Mouse (Mus musculus): ENCODE data around the gene Lef1. TPM values are rescaled to one million over a fixed set of nuclear protein-coding genes. Genes with fewer than 3 reads are reported as not detected.

The Lef1 gene
- polyA plus RNA-seq, 1 experiment from 2014 or later, result 61.3 TPM

GRCm38 (mm10) chr3:131186193-131186592 is 75.9 kb downstream of the Lef1 start:
- 64% methylated on average over 5 of the region's 5 CpGs for WGBS
- peaks cover 44% of the 10 kb centered on the region for H3K4me1 ChIP-seq

GRCm38 (mm10) chr3:131190239-131190638 is 80.0 kb downstream of the Lef1 start:
- no peak overlapping the region for H3K4me3 ChIP-seq
- DNase-seq (ENCODE audit: low spot score), result no peak
- H3K36me3 ChIP-seq (replicated peaks), result peaks cover 51% of the 10 kb centered on the region
- no peaks in the 10 kb centered on the region for H3K9me3 ChIP-seq
- H3K27me3 ChIP-seq (replicated peaks; ENCODE audit: low read depth, poor library complexity, severe bottlenecking), result no peaks in the 10 kb centered on the region
- 60% methylated on average over 11 of the region's 11 CpGs for WGBS
- peaks cover 42% of the 10 kb centered on the region for H3K4me1 ChIP-seq
- peak overlapping the region; percentile 20; the same call in 1 of the 2 replicates for H3K27ac ChIP-seq (replicated peaks)

More at GRCm38 (mm10) chr3:131186193-131186592, 75.9 kb downstream of the Lef1 start:
- DNase-seq (ENCODE audit: low spot score), result no peak
- peaks cover 39% of the 10 kb centered on the region for H3K36me3 ChIP-seq (replicated peaks)
- H3K27me3 ChIP-seq (replicated peaks; ENCODE audit: low read depth, poor library complexity, severe bottlenecking), result no peaks in the 10 kb centered on the region
- no peak overlapping the region for H3K4me3 ChIP-seq
- H3K27ac ChIP-seq (replicated peaks), result no peak overlapping the region
- H3K9me3 ChIP-seq, result no peaks in the 10 kb centered on the region

- WGBS, result 86% methylated on average over 19 of the region's 19 CpGs
- H3K27ac ChIP-seq (replicated peaks), result no peak overlapping the region; the same call in 1 of the 2 replicates
- no peak for DNase-seq (ENCODE audit: low spot score)
- no peak overlapping the region for H3K4me3 ChIP-seq
- peaks cover 48% of the 10 kb centered on the region for H3K4me1 ChIP-seq
- peaks cover 47% of the 10 kb centered on the region for H3K36me3 ChIP-seq (replicated peaks)
- no peaks in the 10 kb centered on the region for H3K9me3 ChIP-seq
- no peaks in the 10 kb centered on the region for H3K27me3 ChIP-seq (replicated peaks; ENCODE audit: low read depth, poor library complexity, severe bottlenecking)
These were observed 80.5 kb downstream of the Lef1 start for GRCm38 (mm10) chr3:131190671-131191367.

- 86% methylated on average over 7 of the region's 7 CpGs for WGBS
- H3K36me3 ChIP-seq (replicated peaks), result peaks cover 41% of the 10 kb centered on the region
- H3K4me1 ChIP-seq, result peaks cover 51% of the 10 kb centered on the region
- H3K4me3 ChIP-seq, result no peak overlapping the region
- no peak for DNase-seq (ENCODE audit: low spot score)
- no peaks in the 10 kb centered on the region for H3K27me3 ChIP-seq (replicated peaks; ENCODE audit: low read depth, poor library complexity, severe bottlenecking)
- no peaks in the 10 kb centered on the region for H3K9me3 ChIP-seq
- no peak overlapping the region for H3K27ac ChIP-seq (replicated peaks)
These were observed 81.2 kb downstream of the Lef1 start for GRCm38 (mm10) chr3:131191454-131191853.

GRCm38 (mm10) chr3:131196050-131196449 is 85.8 kb downstream of the Lef1 start:
- Histone ChIP-seq H3K27me3 (replicated peaks; ENCODE audit: low read depth, poor library complexity, severe bottlenecking) (no peaks in the 10 kb centered on the region; the same call in 1 of the 2 replicates), H3K4me1 (peaks cover 37% of the 10 kb centered on the region), H3K4me3 (no peak overlapping the region), H3K36me3 (replicated peaks) (peaks cover 29% of the 10 kb centered on the region), H3K27ac (replicated peaks) (peak overlapping the region; percentile 45; the same call in 1 of the 2 replicates), H3K9me3 (no peaks in the 10 kb centered on the region)
- peak; percentile 32 for DNase-seq (ENCODE audit: low spot score)
- 49% methylated on average over 10 of the region's 10 CpGs for WGBS

- Histone ChIP-seq H3K4me3 (no peak overlapping the region), H3K27me3 (replicated peaks; ENCODE audit: low read depth, poor library complexity, severe bottlenecking) (no peaks in the 10 kb centered on the region; the same call in 1 of the 2 replicates), H3K36me3 (replicated peaks) (peaks cover 26% of the 10 kb centered on the region), H3K9me3 (no peaks in the 10 kb centered on the region), H3K27ac (replicated peaks) (no peak overlapping the region; the same call in 1 of the 2 replicates), H3K4me1 (peaks cover 33% of the 10 kb centered on the region)
- WGBS, result 45% methylated on average over 8 of the region's 8 CpGs
- DNase-seq (ENCODE audit: low spot score), result no peak
These were observed 86.3 kb downstream of the Lef1 start for GRCm38 (mm10) chr3:131196507-131197019.

GRCm38 (mm10) chr3:131198991-131199390 is 88.7 kb downstream of the Lef1 start:
- H3K9me3 ChIP-seq, result no peaks in the 10 kb centered on the region
- peaks cover 21% of the 10 kb centered on the region for H3K36me3 ChIP-seq (replicated peaks)
- H3K27me3 ChIP-seq (replicated peaks; ENCODE audit: low read depth, poor library complexity, severe bottlenecking), result no peaks in the 10 kb centered on the region; the same call in 1 of the 2 replicates
- H3K27ac ChIP-seq (replicated peaks), result no peak overlapping the region
- no peak for DNase-seq (ENCODE audit: low spot score)
- peaks cover 49% of the 10 kb centered on the region for H3K4me1 ChIP-seq
- no peak overlapping the region for H3K4me3 ChIP-seq
- WGBS, result 86% methylated on average over 3 of the region's 3 CpGs

- WGBS, result 65% methylated on average over 20 of the region's 20 CpGs
- Histone ChIP-seq H3K27me3 (replicated peaks; ENCODE audit: low read depth, poor library complexity, severe bottlenecking) (no peaks in the 10 kb centered on the region; the same call in 1 of the 2 replicates), H3K4me3 (no peak overlapping the region), H3K36me3 (replicated peaks) (peaks cover 22% of the 10 kb centered on the region), H3K27ac (replicated peaks) (peak overlapping the region; percentile 19; the same call in 1 of the 2 replicates), H3K4me1 (peaks cover 49% of the 10 kb centered on the region), H3K9me3 (no peaks in the 10 kb centered on the region)
- DNase-seq (ENCODE audit: low spot score), result no peak
These were observed 89.5 kb downstream of the Lef1 start for GRCm38 (mm10) chr3:131199590-131200288.

GRCm38 (mm10) chr3:131202311-131202710 is 92.0 kb downstream of the Lef1 start:
- Histone ChIP-seq H3K9me3 (no peaks in the 10 kb centered on the region), H3K4me3 (no peak overlapping the region), H3K4me1 (peaks cover 27% of the 10 kb centered on the region), H3K27ac (replicated peaks) (no peak overlapping the region; the same call in 1 of the 2 replicates), H3K27me3 (replicated peaks; ENCODE audit: low read depth, poor library complexity, severe bottlenecking) (no peaks in the 10 kb centered on the region; the same call in 1 of the 2 replicates), H3K36me3 (replicated peaks) (peaks cover 33% of the 10 kb centered on the region)
- peak; percentile 37 for DNase-seq (ENCODE audit: low spot score)
- WGBS, result 13% methylated on average over 7 of the region's 7 CpGs

GRCm38 (mm10) chr3:131207846-131208245 is 97.6 kb downstream of the Lef1 start:
- Histone ChIP-seq H3K36me3 (replicated peaks) (peaks cover 51% of the 10 kb centered on the region), H3K9me3 (no peaks in the 10 kb centered on the region), H3K4me3 (no peak overlapping the region), H3K4me1 (peaks cover 7% of the 10 kb centered on the region), H3K27me3 (replicated peaks; ENCODE audit: low read depth, poor library complexity, severe bottlenecking) (no peaks in the 10 kb centered on the region), H3K27ac (replicated peaks) (no peak overlapping the region)
- WGBS, result 83% methylated on average over 5 of the region's 5 CpGs
- no peak for DNase-seq (ENCODE audit: low spot score)

GRCm38 (mm10) chr3:131208265-131208891 is 98.1 kb downstream of the Lef1 start:
- Histone ChIP-seq H3K9me3 (no peaks in the 10 kb centered on the region), H3K27me3 (replicated peaks; ENCODE audit: low read depth, poor library complexity, severe bottlenecking) (no peaks in the 10 kb centered on the region), H3K4me1 (peaks cover 7% of the 10 kb centered on the region), H3K4me3 (no peak overlapping the region), H3K36me3 (replicated peaks) (peaks cover 51% of the 10 kb centered on the region), H3K27ac (replicated peaks) (no peak overlapping the region; the same call in 1 of the 2 replicates)
- no peak for DNase-seq (ENCODE audit: low spot score)
- 59% methylated on average over 13 of the region's 13 CpGs for WGBS

- H3K4me1 ChIP-seq, result peaks cover 13% of the 10 kb centered on the region
- no peaks in the 10 kb centered on the region for H3K27me3 ChIP-seq (replicated peaks; ENCODE audit: low read depth, poor library complexity, severe bottlenecking)
- DNase-seq (ENCODE audit: low spot score), result no peak
- no peak overlapping the region for H3K27ac ChIP-seq (replicated peaks)
- peaks cover 43% of the 10 kb centered on the region for H3K36me3 ChIP-seq (replicated peaks)
- no peak overlapping the region for H3K4me3 ChIP-seq
- H3K9me3 ChIP-seq, result no peaks in the 10 kb centered on the region
- 81% methylated on average over 7 of the region's 7 CpGs for WGBS
These were observed 101.9 kb downstream of the Lef1 start for GRCm38 (mm10) chr3:131212200-131212599.
